Mouse (Mus musculus) lung, postnatal 25 days (tissue): ENCODE data around the gene Gm15557.
"Not testable (repeated sequence)": the region's sequence is repeated elsewhere in the genome, so short reads cannot be mapped to it uniquely, and the experiment has no call there.

Source experiments
- DNase-seq: peaks from one replicate; pipeline ENCODE4 v3.0.0; 2022; ENCODE audit warnings: low spot score

The Gm15557 gene

DNA sequence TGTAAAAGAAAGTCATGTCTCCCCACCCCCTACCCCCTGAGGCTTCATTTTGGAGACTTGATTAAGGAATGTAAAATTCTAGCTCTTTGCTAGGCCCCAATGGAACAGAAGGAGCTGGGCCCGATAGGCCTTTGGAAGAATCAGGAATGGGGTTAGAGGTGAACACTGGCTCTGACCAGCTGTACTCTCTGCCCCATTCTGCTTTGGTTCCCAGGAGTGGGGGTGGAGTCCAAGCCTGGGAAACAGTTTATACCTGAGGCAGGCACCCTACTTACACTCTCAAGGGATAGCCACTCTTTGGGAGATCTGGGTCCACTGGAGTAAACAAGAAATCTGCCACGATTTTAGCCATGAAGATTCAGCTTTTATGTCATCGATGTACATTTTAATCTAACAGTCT lies at the start of gene Gm15557:
Gene Gm15557, plus strand, starts transcription at position 48 of the 400 bp plus-strand sequence.
- no peak for DNase-seq

DNA sequence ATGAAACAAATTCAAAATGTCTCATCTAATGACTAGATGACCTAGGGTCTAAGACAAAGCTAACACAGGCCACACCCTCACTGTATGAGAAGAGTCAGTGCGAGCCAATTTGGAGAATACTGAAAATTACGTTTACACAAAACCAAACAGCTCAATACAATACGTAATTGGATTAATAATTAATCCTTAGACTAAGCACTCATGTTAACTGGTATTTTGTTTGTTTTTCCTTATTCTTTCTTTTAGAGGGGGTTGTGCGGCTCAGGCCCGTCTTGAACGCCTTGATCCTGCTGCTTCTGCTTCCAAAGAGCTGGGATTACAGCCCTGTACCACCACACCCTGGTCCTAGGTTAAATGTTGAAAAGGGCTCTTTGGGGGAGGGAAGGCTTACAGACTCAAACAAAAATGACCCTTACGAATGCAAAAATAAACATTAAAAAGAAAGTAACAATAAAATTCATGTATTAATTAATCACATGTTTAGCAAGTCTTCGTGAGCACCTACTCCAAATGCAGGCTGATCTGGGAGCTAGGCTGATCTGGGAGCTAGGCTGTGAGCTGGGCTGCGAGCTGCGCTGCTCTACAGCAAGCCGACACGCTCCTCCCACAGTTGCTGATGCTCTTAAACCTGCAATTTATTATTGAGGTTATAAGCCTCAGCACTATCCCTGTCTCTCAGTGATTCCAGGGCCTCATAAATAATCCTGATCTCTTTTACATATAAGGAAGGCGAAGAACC lies 46.1 kb upstream of the Gm15557 start:
- no peak for DNase-seq

DNA sequence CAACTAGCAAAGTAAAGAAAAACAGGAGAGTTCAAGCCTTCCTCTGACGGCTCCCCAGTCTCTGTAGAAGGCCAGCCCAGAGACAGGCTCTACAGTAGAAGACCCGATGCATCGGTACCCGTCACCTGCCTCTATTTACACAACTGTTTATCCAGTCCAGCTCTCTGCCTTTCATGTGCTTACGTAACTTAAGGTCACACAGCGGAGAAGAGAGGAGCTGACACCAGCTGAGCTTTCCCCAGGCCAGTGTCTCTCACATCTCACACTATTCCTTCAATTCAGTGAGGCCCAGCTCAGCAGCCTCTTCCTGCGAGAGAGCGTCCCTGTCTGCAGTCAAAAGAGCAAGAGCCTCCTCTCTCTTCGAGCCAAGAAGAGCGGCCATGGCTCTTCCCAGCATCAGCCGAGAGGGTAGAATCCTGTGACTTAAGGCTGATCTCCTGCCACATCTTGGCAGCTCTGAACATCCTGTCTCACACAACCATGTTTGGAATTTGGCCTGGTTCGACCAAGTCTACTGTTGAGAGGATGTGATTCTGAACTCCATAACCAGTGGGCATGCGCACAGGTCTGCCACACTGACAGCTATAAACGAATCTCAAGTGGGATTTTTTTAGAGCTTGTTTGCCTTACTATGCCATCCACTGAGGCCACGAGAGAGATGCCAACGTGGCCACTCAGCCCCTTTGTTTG lies 45.3 kb upstream of the Gm15557 start:
- no peak for DNase-seq

DNA sequence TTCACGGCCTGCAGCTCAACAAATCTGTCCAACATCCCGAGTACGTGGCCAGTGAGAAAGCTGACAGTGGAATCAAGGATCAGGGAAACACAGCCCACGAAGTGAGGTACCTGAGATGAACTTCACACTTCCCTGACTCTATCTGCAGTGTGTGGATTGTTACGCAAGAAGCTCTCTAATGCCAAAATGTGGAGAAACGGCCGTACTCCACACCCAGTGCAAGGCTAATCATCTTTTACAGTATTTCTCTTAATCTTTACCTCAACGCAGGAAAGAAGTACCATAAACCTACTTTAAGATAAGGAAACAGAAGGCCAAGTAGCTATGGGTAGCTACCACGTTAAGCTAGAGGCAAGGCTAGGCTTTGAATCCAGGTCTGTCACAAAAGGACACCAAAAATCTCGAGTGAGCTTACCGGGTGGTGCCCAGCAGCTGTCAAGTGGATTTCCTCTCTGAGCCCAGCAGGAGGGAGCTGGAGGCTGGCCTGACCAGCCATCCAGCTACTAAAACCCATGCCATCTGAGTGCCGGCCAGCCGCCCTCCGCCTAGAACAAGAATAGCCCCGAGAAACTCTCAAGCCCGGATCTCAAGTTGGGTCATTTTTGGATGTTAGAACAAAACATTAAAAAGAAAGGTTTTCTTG lies 37.4 kb upstream of the Gm15557 start:
- DNase-seq: peak; percentile 18

DNA sequence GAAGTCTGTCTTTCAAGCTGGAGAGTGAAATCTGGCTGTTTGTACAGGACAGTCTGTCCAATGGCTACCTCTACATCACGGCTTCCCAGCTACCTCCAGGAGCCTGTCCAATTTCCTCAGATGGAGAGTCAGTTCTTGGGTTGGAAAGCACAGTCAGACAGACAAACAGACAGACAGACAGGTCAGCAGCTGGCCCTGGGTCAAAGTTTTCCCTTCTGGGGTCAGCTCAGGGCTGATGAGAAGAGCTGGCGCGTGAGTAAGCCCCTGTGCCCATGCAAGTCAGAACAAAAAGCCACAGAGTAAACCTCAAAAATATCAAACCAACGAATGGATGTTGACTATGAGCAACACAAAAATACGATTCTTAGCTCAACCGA lies 36.9 kb upstream of the Gm15557 start:
- DNase-seq: no peak

DNA sequence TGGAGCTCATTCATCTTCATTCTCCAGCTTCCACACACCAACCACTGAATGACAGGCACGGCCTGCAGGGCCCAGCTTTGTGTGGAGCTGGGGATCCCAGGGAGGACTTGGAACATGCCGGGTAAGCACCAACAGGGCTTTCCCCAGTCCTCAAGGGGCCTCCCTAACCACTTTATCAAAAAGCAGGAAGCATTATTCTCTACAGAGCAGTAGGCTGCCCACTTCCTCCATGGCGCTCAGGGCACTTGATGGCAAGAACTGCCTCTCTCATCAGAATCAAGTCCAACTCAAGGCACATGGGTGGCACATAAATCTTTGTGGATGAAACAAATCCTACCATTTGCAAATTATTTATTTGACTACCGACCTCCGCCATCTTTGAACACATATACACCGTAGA lies 25.8 kb upstream of the Gm15557 start:
- DNase-seq: no peak

DNA sequence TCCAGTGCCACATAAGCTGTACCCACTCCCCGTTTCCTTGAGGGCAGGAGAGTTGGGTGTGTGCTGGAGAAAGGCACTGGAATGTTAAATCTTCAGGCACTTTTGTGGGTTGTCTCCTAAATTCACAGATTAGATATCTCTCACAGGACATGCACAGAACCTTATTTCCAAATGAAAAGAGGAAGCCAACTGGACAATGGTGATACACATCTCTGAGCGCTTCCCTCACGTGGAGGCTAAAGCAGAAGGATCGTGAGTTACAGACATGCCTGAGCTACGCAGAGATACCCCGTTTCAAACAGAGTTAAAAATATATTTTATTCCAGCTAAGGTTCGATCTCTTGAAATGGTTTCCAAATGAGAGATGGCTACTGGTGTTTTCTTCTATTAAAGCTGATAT lies 17.4 kb upstream of the Gm15557 start:
- DNase-seq: no peak

DNA sequence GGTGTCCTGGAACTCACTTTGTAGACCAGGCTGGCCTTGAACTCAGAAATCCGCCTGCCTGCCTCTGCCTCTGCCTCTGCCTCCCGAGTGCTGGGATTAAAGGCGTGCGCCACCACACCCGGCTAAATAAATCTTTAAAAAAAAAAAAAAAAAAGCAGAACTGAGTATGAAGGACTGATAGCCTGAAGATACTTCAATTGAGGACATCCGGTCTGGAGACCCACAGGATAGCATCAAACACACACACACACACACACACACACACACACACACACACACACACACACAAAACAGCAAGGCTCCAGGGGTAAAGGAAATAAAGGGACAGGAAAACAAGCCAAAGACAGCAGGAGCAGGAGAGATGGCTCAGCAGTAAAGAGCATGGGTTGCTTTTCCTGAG lies 15.3 kb upstream of the Gm15557 start:
- DNase-seq: not testable (repeated sequence)

DNA sequence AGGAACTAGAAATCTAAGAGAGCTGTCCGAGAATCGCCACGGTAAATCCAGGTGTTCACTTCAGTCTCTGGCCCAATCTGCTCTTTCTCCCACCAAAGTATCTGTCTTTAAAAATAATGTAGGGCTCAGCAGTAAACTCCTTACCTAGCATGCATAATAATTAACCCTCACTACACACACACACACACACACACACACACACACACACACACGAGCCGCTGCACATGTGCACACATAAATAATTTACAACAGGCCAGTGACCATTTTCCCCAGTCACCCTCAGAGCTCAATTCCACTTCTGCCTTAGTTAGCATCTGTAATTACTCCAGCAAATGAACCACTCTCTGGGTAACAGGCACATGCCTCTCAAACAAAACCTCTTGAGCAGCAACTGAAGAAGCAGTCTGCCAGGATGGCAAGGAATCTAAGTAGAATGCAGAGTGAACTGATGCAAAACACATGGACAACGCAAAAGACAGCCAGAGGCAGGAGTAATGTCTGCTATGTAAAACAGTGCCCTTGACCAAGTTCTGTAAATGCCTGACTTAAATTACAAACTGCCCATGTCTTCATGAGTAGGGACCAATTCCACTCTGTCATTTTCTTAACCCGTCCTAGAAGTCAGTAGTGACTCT lies 11.7 kb upstream of the Gm15557 start:
- DNase-seq: no peak

DNA sequence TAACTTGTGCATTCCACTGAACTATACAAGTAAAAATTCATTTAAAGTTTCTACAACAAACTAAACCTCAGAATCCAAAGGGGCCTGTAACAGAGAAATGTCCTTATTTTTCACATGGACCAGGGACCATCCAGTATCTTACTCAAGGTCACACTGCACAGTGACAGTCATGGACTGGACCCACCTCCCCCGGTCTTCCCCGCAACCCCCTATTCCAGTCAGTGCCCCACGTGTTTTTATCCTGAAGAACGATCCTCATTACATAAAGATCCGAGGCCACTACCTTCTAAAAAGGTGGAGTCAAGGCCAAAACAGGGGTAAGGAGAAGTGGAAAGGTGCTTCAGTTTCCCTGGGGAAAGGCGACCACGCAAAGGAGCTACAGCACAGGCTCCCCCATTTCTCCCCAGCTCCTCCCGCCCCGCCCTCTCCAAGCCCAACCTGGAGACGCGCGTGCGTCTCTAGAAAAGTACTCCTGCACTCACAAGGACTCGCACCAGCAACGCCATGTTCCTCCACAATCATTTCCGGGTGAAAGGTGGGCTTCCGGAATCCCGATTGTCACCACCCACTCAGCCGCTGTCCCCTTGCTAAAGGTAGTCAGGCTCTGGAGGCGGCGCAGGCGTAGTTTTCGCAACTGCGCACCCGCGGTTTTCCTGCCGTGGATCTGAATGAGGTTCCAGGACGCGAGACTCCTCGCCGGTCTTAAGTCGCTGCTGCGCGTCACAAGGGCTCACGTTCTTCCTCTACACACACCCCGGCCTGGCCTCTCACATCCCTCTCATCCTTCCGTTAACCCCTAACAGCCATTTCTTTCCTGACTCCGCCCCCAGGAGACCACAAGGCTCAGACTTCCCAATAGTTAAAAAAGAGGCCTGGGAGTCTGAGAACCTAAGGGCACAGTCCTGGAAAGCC lies 10.7 kb upstream of the Gm15557 start, which contains the start of gene Uqcc1:
Gene Uqcc1, minus strand, starts transcription at position 780 of the 912 bp plus-strand sequence.
- peak; percentile 96 for DNase-seq

DNA sequence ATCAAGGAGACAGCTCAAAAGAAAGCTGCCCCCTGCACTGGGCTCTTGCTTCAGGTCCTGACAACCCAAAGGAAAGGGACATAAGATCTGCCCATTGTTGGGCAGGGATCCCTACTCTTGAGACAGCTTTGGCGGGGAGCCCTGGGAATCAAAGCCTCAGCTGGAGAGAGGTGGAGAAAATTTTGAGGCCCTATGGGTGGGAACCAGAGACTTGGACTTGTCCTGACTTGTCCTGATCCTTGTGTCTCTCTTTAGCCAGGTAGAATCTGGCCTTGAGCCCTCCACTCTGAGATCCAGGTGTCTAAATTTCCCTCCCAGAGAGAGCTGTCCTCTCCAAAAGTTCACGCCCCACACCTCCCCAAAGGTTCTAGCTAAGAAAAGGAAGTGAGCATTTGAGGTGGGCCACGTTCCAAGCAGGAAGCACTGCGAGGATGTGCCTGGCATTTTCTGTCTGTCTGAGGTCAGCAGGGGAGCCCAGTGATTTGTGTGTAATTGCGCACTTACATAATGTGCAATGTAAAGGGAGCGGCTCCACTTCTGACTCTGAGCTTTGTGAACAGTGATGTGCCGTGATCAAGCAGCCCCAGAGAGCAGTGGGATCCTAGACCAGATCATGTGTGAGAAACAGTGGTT lies 515 bp upstream of the Gm15557 start:
- no peak for DNase-seq

DNA sequence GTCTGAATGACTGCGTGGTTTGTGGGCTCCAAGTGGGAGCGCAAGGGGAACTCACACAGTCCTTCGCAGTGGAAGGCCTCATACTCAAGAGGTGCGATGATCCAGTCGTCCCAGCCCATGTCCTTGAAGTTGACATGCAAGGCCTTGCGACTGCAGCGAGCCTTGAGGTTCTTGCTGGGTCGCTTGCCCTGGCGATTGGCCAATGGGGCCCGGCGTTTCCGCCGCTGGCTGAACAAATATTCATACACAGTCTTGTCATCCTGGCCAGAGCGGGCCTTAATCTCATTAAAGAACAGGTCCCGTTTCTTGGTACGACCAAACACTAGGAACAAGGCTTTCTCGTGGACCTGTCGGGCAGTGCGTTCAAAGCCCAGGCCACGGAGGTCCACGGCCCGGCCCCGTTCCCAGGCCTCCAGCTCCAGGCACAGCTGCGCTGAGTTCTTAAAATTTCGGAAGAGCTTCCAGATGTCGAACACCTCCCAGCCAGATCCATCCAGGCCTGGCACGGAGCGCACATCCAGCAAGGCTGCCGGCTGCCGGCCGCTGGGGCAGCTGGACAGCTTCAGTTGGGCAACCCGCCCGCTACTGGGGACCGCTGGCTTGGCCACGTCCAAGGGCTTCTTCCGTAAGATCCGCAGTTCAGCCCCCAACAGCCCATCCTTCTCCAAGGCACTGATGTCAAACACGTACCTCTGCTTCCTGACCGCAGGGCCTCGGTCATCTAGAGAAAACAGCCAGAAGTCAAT lies 1.3 kb downstream of the Gm15557 start:
- no peak for DNase-seq

DNA sequence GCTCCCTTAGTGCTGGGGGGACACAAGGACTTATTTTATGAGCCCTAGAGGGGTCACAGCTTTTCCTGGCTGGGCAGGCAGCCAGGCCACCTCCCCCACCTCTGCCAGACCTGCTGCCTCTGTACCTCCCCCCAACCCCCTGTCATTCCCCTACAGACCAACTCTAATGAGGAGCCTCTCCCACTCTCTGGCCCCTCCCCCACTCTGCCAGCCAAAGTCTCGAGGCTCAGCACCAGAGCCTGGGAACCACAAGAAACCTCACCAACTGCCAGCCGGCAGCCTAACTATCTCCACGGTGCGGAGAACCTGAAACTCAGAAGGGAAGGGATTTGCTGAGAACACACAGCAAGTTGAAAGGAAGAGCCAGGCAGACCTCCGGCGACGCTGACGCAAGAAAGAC lies 2.9 kb downstream of the Gm15557 start:
- no peak for DNase-seq

DNA sequence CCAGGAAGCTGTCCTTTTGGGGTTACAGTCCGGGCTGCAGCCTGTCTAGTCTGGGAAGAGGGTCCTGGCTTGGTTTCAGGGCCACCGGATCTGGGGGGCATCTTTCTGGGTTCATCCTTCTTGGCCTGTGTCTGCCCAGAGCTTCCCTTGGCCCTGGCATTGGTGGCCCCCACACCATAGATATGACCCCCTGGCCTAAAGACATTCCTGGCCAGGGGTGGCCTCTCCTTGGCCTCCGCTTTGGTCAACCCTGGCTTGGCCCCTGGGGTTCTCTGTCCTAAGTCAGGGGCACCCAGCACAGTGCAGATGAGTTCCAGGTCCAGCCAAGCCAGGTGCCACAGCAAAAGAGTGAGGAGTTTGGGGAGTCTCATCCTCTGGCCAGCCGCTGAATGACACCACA lies 4.2 kb downstream of the Gm15557 start:
- DNase-seq: no peak

DNA sequence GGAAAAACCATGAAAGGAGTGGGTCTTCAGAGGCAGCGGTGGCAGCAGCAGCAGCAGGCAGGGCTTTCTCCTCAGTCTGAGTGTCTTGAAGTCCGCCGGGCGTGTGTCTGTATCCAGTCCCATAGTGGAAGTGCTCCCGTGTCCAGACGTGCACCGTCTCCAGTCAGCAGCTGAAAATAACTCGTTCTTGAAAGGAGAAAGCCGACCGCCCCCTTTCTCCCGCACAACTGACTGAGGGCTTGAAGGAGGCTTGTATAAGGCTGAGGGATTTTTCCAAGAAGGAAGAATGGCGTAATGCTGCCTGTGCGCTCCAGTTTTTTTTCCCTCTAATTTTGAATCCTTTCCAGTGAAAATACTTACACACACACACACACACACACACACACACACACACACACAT lies 4.6 kb downstream of the Gm15557 start, which contains the start of gene Gdf5:
Gene Gdf5, minus strand, starts transcription at position 244 of the 400 bp plus-strand sequence.
- DNase-seq: peak; percentile 24

DNA sequence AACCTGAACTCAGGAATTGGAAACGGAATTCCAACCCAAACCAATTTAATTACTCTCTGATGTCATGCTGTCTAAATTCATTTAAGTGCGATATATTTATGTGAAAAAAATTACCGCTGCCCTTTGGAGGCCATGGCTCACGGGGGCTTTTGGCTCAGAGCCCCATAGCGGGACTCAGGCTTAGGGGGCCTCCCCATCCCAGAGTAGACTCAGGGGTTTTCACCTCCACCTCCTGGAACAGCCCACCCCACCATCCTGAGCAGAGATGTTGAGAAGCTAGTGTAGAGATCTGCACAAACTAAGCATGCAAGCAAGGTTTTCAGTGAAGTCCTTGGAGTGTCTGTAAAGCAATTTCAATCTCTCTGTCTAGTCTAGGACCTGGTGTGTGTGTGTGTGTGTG lies 5.1 kb downstream of the Gm15557 start:
- DNase-seq: no peak

DNA sequence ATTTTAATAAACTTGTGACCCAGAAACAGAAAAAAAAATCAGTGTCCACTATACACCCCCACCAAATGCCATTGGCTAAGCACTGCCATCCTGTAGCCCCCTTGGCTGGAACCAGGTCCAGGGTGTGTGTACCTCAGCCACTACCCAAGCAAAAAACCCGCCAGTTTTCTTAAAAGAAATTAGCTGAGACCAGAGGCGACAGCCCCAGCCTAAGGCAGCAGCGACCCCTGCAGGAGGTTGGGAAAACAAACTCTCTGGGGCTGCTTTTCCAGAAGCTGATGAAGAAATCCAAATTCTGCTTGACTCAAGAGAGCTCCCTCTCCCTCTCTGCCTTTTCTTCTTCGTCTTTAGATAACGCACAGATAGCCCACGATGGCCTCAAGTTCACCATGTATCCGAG lies 5.5 kb downstream of the Gm15557 start:
- DNase-seq: peak; percentile 75

DNA sequence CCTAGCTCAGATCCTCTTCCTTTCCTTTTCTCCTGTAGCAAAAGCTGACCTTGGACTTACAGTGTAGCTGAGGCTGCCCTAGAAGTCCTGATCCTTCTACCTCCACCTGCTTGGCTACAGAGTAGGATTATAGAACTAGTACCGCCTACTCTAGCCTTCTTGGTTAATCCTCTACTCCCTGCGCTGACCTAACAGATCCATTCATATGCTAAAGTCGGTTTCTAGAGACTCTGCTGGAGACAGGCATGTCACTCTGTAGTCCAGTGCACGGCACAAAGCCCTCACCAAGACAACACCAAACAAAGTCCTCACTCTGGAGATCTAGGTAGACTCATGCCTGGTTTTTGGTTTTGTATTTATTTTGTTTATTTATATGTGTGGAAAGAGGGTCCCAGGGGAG lies 6.0 kb downstream of the Gm15557 start:
- no peak for DNase-seq

DNA sequence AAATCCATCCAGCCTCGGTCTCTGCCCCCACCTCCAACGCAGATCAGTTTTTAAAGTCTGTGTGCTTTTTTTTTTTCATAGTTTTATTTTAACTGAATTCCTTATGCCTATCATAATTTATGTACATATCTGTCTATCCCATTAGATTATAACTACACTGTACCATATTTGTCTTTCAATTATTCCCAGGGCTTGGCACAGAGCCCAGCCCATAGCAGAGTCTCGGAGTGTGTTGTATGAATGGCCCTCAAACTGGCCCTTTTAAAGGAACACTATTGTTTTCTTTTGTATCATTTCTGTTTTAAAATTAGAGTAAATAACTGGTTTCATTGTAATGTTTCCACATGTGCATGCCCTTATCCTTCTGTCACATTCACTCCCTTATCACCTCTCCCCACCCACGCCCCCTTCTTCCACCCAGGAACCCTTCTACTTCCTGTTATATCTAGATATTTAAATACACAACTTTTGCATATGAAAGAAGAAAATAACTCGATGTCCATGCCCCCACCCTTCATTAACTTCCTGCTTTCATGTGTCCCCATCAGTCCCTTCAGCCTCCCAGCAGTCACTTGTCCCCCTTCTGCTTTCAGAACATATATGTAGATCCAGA lies 7.0 kb downstream of the Gm15557 start:
- DNase-seq: no peak

DNA sequence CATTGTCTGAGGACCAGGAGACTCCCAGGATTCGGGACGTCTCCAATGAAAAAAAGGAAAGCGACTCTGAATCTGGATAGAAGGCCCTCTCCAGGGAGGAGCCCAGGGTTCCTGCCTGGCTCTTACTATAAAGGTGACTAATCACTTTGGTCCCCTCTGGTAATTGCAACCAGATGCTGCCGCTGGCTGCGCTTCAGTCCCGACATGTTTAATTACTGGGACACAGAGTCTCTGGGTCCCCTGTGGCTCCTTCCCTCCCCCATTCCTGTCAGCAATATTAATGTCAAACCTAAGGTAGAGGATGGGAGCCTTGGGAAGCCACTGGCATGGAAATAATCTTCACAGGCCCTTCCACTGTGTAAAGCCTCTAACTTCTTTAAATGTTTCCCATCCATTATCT lies 8.8 kb downstream of the Gm15557 start:
- no peak for DNase-seq
